Mouse (Mus musculus) urinary bladder, adult 2 months (tissue): ENCODE results near the gene Gm10570. TPM values are rescaled to one million over a fixed set of nuclear protein-coding genes. Genes with fewer than 3 reads are reported as not detected.

Source experiments
- DNase-seq: peaks from one replicate; pipeline ENCODE4 v3.0.0; 2022; ENCODE audit warnings: low spot score
- polyA plus RNA-seq: library from polyadenylated mRNA; depleted of rRNA; stranded (reverse); fragments of >200 nt; gene quantifications from 2 replicates; pipeline ENCODE4 v1.2.3, GENCODE M21; 2012

Gm10570 gene
- polyA plus RNA-seq, 1 experiment, result 0.21 TPM

DNA sequence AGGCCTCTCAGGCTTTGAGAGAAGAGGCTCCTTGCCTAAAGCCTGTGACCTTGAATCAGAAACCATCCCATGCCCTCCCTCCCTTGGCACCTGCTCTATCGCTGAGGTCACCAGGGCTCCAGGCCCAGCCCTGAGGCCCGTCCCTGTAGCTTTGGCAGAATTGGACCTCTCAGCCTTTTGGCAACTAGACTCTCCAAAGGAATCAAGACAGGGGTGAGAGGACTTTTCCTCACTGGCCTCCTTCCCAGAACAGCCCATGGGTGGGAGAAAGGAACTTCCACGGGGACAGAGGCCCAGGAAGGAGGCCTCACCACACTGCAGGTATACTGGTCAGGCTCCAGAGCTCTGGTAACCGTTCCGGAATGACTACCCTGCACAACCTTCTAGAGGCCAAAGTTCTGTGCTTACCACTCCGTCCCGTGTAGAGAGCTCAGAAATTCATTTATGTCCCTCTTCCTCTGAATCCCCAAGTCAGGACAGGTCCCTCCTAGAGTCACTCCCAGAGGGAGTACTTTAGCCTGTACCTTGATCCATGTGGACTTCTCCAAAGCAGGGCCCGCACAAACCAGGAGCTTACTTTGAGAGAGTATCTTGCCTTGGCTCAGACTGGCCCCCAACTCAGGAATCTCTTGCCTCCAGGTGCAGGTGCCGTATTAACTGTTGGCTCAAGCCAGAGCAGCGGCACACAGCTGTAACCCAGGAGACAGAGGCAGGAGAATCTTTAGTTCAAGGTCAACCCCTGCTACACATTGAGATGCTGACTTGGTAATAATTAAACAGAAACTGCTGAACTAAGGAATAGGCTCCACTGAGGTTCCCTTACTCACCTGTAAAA lies 1.5 kb downstream of the Gm10570 start:
- DNase-seq, result no peak

DNA sequence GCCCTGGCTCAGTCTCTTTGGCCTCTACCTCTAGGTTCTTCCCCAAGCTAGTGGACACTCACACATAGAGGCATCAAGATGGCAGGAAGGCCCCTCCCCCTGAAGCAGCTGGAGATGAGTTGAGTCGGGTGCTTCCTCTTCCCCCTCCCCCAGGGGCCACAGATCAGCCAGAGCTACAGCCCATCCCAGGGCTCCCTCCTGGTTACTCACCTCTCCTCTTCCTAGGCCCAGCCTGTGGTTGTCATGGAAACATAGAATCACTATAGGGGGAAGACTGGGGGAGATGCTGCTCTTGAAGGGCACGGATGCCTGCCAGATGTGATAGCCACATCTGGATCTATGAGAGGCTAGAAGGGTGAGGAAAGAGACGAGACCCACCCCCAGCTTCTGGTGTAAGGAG lies 3.7 kb downstream of the Gm10570 start:
- no peak for DNase-seq

GRCm38 (mm10) chr4:130302285-130302870 lies 6.1 kb downstream of the Gm10570 start:
- DNase-seq, result no peak

GRCm38 (mm10) chr4:130299629-130300018 lies 8.8 kb downstream of the Gm10570 start:
- DNase-seq, result no peak

- DNase-seq, result no peak
These were observed 9.4 kb downstream of the Gm10570 start for GRCm38 (mm10) chr4:130298877-130299628.

GRCm38 (mm10) chr4:130297123-130297529 lies 11.3 kb downstream of the Gm10570 start:
- no peak for DNase-seq

- no peak for DNase-seq
These were observed 12.1 kb downstream of the Gm10570 start for GRCm38 (mm10) chr4:130296243-130296965.

DNA sequence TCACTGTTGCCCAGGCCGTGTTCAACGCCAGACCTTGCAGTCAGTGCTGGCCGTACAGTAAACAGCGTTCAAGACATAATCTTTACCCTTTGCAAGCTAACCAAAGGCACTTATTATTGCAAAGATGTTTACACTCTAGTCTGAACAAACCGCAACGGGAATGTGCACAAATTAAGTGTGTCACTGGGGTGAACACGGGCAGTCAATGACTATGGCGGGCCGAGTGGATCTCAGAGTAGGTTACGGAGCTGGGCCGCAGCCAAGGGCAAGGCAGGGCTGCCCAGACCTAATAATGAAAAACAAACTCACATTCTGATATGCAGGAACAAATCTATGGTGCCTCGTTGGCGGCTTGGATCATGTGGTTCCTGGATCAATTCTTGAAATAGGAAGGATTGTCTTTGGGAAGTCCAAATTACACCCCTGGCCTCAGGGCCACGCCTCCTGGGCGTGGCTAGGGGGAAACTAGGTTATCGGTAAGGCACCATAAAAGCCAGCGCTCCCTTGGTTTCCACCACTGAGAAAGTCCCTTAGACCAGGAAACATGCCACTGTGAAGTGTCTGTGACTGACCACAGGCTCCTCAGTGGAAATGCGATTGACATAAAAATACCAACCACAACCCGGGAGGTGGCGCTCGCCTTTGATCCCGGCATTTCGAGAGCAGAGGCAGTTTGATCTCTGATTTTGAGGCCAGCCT lies 13.3 kb downstream of the Gm10570 start:
- DNase-seq, result no peak

GRCm38 (mm10) chr4:130294513-130294912 lies 14.0 kb downstream of the Gm10570 start:
- no peak for DNase-seq

- peak; percentile 64 for DNase-seq
These were observed 16.2 kb downstream of the Gm10570 start for GRCm38 (mm10) chr4:130292271-130292670.

DNA sequence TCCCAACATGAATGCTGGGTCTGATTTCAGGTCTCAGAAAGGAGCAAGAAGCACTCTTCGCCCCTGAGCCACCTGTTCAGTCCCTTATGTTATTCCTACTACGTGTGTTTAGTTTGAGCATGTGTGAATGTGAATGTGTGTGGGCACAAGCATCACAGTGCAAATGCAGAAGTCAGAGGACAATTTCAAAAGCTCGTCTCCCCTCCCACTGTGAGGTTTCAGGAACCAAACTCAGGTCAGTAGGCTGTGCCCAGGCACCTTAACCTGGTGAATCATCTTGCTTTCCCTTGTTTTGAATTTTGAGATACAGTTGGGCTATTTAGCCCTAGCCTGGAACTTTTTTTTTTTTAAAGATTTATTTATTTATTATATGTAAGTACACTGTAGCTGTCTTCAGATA lies 18.6 kb downstream of the Gm10570 start:
- DNase-seq, result no peak

DNA sequence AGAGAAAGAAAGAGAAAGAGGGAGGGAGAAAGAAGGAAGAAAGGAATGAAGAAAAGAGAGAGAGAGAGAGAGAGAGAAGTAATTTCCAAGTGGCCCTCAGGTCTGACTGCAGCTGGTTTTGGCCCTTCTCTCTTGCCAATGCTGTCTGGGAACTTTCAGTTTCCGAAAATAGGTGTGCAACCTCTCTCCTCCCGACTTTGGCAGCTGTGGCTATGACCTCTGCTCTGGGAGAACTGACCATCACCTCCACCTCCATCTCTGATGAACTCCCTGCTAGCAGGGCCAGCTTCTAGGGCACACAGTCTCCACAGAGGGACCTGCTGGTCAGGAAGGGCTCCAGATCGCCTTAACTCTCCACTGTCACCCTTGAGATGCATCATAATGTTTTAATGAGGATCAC lies 21.9 kb downstream of the Gm10570 start:
- DNase-seq, result no peak

DNA sequence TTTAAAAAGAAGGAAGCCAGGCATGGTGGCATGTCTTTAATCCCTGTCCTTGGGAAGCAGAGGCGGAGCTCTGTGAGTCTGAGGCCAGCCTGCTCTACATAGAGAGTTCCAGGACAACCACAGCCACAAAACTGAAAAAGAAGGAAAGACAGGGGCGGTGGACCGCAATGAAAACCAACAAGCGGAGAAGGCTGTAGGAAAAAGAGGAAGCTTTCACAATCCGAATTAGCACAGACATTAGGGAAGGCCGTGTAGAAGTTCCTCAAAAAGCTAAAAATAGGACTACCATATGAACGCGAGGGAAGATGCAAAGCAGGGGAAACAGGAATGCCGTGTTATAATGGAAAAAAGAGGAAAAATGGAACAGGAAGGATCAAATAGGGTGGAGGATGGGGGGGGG lies 24.6 kb downstream of the Gm10570 start:
- no peak for DNase-seq

GRCm38 (mm10) chr4:130282856-130283255 lies 25.6 kb downstream of the Gm10570 start:
- DNase-seq, result no peak

GRCm38 (mm10) chr4:130279105-130279504 lies 29.4 kb downstream of the Gm10570 start, which contains the start of gene Serinc2:
Gene Serinc2 (minus strand): TSS chr4:130279205.
- DNase-seq, result no peak

DNA sequence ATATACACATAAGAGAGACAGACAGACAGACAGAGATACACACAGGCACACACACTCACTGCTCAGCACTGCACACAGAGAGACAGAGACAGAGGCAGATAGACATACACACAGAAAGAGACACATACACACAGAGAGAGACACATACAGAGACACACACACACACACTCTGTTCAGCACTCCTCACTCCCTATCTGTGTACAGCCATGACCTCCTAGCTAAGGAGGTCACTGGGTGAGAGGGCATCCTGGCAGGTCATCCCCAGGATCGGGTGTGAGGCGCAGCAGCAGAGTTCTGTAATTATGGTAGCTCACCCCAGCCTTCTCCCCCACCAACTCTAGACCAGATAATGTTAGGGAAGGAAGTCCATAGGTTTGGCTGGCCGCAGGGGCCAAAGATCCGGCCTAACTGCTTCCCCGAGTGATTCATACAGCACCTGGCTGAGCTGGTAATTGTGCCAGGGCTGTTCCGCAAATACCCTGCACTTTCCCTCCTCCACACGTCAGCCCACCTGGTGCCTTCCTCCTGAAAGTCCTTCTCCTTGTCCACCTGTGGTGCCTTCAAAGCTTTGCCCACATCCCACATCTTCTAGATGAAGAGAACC lies 31.8 kb downstream of the Gm10570 start:
- no peak for DNase-seq

DNA sequence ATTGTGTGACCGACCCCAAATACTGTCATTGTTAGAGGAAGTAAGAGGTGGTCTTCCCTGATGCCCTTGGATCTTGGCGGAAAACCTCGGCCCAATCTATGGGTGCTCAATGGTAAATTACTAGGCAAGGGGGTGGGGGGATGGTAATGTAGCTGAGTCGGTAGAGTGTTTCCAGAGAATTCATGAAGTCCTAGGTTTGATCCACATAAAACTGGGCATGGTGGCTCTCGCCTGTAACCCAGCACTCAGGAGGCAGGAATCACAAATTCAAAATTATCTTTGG lies 32.7 kb downstream of the Gm10570 start:
- DNase-seq, result no peak

DNA sequence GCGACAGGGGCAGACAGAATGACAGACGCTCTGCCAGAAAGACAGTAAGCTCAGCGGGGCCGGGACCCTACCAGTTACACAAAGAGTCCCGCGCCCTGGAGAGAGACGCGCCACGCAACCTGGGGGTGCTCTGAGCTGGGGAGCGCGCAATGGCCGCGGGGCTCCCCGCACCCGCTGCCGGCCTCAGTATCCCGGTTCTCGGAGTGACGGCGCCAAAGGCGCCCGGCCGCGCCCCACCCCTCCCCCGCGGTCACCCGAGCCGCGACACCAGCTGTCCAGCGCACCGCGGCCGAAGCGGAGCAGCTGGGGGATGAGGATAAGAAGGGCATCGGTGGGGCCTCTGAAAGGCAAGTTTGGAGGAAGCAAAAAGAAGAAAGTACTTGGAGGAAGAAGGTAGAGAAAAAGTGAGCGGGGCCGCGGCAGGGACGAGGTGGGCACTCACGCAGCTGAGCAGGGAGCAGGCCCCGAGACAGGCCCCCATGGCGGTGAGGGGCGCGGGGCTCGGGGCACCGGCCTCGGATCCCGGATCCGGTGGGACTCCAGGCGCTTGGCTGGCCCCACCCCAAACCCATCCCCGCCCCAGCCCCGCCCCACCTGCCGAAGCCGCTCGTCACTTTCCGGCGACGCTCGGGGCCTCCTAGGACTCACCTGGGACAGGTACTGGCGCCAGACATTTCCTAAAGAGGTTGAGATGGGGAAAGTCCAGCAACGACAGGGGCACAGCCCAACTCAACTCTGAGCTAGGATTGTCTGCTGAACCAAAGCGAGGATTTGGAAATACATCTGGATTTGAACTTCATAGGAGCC lies 33.3 kb downstream of the Gm10570 start:
- peak; percentile 54 for DNase-seq

DNA sequence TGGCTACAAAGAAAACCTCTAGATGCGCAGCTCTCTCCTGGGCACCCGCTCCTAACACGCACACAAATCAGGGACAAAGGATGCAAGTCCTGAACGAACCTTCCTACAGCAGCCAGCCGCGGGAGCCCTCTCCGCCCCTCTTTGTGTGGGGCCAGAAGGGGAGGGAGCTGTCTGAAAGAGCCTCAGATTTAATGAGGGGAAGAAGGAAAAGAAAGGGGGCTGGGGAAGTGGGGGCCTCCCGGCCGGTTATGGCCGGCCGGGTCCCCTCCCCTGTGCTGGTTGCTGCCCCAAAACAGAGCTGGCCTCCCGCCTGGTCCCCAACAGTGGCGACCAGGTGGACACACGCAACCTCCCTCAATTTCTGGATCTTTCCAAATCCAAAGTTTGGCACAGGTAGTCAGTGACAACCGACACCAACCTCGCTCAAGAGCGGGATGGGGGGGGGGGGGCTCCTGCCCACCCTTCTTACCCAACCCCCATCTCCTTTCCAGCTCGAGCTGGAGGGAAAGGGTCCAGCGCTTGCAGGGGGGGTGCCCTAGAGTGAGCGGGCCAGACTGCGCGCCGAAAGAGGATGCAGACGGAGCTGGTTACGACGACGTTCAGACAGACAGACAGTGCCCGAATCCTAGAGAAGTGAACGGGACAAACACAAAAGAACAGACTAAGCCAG lies 34.0 kb downstream of the Gm10570 start:
- DNase-seq, result no peak
